Mouse (Mus musculus): ENCODE results near the gene Lypd6b.

- TF ChIP-seq POLR2A (IDR thresholded peaks at IDR 0.05; ENCODE audit: low read depth, low read length) (no peak), CTCF (IDR thresholded peaks at IDR 0.05; ENCODE audit: borderline replicate concordance, insufficient read depth, low read length) (no peak)
Observed at GRCm38 (mm10) chr2:49952632-49953293, 165.3 kb downstream of the Lypd6b start.
